Mouse (Mus musculus): ENCODE measurements around the gene Apbb1. TPM values are rescaled to one million over a fixed set of nuclear protein-coding genes. Genes with fewer than 3 reads are reported as not detected.

The Apbb1 gene
- total RNA-seq, 2 experiments from 2014 or later: 360 to 370 TPM

DNA sequence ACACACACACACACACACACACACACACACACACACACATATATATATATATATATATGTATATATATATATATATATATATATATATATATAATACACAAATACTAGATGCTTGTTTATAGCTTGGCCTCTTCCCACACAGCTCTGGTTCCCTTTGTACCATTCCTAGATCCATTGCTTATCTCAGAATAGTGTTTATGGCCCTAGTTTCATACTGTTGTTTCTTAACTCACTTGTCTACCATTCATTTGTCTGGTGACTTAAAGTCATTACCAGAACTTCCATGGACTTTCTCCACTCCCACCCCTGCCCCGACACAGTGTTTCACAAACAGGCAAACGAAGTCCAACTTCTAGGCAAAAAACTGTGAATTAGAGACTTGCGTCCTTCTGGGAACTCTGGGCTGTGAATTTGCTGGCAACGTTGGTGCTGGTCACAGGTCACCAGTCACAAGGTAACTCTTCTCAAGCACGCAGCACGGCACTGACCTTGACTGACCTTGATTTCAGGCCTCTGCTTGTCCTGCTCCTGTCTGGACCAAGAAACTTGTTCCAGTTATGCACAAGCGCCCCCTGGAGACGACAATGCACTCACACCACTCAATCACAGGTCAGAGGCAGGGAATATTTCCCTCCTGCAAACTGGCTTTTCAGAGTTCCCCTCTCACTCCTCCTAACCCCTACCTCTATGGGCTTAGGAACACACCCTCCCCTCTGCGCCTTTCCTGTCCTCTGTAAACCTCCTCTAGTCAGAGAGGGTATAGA, 21.6 kb upstream of the Apbb1 start:
- peak; percentile 85 for TF ChIP-seq CTCF (conservative IDR thresholded peaks at IDR 0.05)
- H3K4me3 ChIP-seq: no peak overlapping the region
- DNase-seq (ENCODE audit: low spot score in 2 of 2): peak; percentile 44 to 64
- H3K27ac ChIP-seq: no peak overlapping the region

DNA sequence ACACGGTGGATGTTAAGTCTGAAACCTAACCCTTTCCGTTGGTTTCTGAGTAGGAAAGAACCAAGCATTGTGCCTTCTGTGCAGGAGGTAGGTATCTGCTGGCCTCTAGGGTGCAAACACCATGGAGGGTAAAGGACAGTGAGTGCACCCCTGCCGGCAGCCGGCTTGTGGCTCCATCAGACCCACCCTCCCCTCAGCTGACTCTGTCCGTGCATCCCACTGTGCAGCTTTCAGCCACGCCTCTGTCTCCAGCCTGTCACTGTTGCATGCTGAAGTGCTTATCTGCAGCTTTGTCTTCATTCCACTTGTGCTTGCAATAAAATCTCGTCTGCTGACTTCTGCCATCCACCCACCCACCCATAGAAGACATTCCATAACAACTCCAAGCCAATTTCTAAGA, 8.6 kb upstream of the Apbb1 start:
- Histone ChIP-seq H3K4me3 (no peak overlapping the region), H3K27ac (no peak overlapping the region)
- DNase-seq (ENCODE audit: low spot score in 2 of 2): no peak
- no peak for TF ChIP-seq CTCF (conservative IDR thresholded peaks at IDR 0.05)

DNA sequence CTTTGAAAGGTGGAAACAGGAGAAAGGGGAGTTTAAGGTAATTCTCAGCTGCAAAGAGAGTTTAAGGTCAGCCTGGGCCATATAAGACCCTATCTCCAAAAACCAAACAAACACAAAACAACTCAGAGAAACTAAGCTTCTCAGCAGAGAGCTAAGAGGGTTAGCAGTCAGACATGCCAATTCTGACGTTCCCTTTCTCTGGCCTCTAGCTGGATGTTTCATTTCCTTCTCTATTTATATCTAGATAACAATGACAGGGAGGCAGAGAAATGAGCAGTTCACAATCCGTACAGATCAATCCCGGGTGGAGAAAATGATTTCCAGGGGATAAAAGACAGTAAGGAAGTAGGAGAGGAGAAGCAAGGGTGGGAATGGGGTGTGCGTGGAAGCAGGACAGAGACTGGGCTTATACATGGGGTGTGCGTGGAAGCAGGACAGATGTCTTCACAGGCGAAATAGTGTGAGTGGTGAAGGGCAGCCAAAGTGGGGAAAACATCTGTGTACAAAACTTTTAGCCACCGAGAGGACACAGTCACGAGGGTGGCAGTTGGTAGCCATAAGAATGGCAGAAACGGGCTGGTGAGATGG, 7.0 kb upstream of the Apbb1 start:
- no peak overlapping the region for H3K27ac ChIP-seq
- no peak for DNase-seq (ENCODE audit: low spot score in 2 of 2)
- no peak overlapping the region for H3K4me3 ChIP-seq
- TF ChIP-seq CTCF (conservative IDR thresholded peaks at IDR 0.05): no peak

DNA sequence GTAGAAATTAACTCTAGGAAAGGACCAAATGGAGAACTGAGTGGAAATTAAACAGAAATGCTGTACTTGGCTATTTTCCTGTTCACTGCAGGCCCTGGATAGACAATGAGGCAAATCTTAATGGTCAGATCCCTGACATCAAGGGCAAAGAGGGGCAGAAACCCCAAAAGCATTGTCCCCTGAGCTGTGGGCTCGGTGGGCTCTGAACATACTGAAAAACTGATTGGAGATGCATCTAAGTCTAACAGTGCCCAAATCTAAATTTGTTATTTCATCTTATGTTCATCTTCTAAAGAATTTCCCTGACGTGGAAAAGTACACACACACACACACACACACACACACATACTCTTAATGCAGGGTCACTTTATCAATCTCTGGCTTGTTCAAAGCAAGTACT, 506 bp upstream of the Apbb1 start:
- no peak for TF ChIP-seq CTCF (conservative IDR thresholded peaks at IDR 0.05)
- Histone ChIP-seq H3K4me3 (peak overlapping the region; percentile 94; the same call in 1 of the 2 replicates), H3K27ac (peak overlapping the region; percentile 95; the same call in 1 of the 2 replicates)
- no peak for DNase-seq (ENCODE audit: low spot score in 2 of 2)

DNA sequence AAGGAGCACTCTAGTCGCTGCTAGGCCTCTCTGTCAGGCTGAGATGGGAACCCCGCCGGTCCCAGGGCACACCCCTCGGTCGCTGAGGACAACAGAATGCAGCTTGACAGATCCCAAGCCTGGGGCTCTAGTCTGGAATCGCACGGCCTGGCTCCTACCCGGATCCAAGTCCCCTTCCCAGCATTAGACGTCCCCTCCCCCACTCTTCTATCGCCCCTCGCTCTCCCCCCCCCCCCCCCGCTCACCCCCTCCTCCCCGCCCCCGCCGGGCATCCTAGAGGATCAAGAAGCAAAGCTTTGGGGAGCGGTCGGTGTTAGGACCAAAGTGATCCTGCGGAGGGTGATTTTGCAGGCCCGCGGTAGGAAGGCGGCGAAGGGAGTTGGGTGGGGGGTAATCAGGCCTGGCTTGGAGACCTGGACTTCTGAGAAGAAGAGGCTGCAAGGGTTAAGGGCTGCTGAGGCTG, 795 bp downstream of the Apbb1 start:
- Histone ChIP-seq H3K4me3 (peak overlapping the region; percentile 94), H3K27ac (peak overlapping the region; percentile 95)
- no peak for DNase-seq (ENCODE audit: low spot score in 2 of 2)
- TF ChIP-seq CTCF (conservative IDR thresholded peaks at IDR 0.05): no peak

DNA sequence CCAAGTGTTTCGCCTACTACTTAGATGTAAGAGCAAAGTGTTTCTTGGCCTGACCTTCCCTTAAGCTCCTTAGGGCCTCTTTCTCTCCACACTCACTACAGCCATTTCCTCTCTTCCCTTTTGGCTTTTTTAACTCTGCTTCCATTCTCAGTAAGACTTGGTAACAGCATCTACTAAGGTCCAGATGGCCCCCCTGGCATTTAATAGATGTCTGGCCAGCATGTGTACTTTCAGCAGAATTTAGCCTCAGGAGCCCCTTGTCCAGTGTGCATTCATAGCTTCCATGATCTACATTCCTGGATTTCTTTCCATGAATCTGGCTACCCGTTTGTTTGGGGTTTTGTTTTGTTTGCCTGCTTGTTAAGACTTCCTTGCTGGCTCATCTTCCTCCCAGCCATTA, 3.0 kb downstream of the Apbb1 start:
- Histone ChIP-seq H3K27ac (0 out of 2 replicates have a peak overlapping the region, but pooled peaks have one; percentile 0), H3K4me3 (no peak overlapping the region; the same call in 1 of the 2 replicates)
- no peak for TF ChIP-seq CTCF (conservative IDR thresholded peaks at IDR 0.05)
- no peak for DNase-seq (ENCODE audit: low spot score in 2 of 2)

DNA sequence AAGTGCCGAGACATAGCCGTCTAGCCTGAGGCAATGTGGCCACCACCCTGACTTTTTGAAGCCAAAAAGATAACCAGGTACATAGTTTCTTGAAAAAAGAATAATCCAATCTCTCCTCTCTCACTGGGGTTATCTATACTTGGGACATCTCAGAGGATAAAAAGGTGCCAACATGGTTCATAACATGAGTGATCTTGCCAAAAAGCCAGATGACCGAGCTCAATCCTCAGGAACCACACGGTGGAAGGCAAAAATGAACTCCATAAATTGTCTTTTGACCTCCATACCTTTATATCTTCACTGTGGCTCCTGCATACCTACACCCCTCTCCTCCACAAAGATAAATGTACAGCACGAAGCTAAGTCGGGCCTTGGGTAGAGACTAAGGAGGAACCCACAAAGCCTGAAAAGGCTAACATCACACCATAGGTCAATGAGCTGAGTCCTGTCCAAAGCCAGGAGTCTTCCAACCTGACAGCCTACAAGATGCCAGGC, 4.0 kb downstream of the Apbb1 start:
- TF ChIP-seq CTCF (conservative IDR thresholded peaks at IDR 0.05): no peak
- DNase-seq (ENCODE audit: low spot score in 2 of 2): no peak
- no peak overlapping the region for H3K4me3 ChIP-seq
- peak overlapping the region; percentile 80 for H3K27ac ChIP-seq

DNA sequence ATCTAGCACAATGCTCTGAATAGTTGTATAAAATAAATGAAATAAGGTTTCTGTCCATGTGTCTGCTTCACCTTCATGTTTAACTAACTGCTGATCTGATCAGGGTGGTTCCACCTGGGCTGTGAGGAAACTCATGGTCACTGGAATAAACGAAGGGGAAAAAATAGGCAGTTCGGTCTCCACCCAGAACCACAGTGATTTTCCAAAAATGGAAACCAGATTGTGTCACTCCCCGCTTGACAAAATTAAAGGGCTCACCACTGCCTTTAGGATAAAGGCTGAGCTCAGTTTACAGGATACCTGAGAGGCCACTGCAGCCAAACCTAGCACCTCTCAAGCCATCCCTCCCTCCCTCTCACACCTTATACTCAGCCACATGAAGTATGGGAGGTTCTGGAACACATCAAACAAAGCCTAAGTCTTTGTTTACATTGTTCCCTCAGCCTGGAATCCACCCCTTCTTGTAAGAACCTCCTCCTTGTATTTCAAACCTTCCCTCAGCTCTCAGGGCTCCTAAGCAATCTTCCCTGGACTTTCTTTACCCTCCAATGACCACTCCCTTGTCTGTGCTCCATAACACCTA, 5.2 kb downstream of the Apbb1 start:
- peak overlapping the region; percentile 80 for H3K27ac ChIP-seq
- TF ChIP-seq CTCF (conservative IDR thresholded peaks at IDR 0.05): no peak
- no peak overlapping the region for H3K4me3 ChIP-seq
- DNase-seq (ENCODE audit: low spot score in 2 of 2): no peak

DNA sequence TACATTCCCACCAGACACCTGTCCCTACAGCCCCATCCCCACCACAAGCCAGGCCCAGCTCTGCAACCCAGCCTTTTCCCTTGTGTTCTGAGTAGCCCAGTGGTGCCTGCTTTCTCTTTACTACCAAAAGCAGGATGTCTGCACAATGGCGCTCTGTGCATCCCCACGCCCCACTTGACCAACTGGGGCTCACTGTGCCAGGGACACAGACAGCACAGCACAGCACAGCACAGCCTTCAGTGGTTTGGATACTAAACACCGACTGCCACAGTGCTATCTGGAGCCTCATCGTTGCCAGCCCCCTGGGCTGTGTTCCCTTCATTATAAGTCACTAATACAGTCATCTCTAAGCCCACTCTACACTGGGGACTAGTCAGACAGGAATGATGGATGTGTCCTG, 6.9 kb downstream of the Apbb1 start:
- TF ChIP-seq CTCF (conservative IDR thresholded peaks at IDR 0.05): no peak
- H3K27ac ChIP-seq: peak overlapping the region; percentile 80
- no peak for DNase-seq (ENCODE audit: low spot score in 2 of 2)
- no peak overlapping the region for H3K4me3 ChIP-seq

DNA sequence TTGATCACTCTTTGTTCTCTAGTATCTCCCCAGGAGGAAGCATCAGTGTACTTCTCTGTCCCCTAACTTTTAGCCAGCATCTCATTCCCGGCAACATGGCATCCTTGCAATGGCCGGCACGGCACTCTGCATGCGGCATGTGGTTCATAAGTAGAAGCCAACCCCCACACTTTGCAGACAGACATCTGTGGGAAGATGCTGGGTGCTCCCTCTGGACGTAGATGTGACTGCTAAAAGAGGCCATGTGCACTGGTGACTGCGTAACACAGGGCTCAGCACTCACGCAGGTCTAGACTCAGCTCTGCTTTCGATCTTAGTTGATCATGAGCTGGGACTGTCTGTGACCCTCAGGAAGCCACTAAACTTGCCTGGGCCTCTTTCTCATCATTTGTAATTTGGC, 8.5 kb downstream of the Apbb1 start:
- Histone ChIP-seq H3K27ac (peak overlapping the region; percentile 80; the same call in 1 of the 2 replicates), H3K4me3 (peak overlapping the region; percentile 22; the same call in 1 of the 2 replicates)
- DNase-seq (ENCODE audit: low spot score in 2 of 2): no peak
- no peak for TF ChIP-seq CTCF (conservative IDR thresholded peaks at IDR 0.05)

DNA sequence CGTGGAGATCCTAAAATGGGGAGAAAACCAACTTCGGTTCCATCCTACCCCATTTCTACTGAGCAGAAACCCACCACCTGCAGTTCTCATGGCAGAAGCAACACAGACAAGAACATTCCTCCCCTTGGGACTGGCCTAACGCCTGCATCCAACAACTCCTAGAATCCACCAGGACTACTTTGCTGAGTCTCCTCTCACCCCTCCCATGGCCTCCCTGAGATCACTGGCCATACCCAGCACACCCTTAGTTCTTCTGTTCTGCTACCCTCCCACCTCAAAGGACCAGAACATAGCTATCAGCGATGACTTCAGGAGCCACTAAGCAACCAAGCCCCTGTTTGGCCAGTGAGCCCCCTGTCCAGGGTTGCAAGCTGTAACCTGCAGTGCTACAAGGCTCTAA, 10.7 kb downstream of the Apbb1 start:
- TF ChIP-seq CTCF (conservative IDR thresholded peaks at IDR 0.05): no peak
- peak overlapping the region; percentile 43; the same call in 1 of the 2 replicates for H3K4me3 ChIP-seq
- peak overlapping the region; percentile 97 for H3K27ac ChIP-seq
- DNase-seq (ENCODE audit: low spot score in 2 of 2): no peak

DNA sequence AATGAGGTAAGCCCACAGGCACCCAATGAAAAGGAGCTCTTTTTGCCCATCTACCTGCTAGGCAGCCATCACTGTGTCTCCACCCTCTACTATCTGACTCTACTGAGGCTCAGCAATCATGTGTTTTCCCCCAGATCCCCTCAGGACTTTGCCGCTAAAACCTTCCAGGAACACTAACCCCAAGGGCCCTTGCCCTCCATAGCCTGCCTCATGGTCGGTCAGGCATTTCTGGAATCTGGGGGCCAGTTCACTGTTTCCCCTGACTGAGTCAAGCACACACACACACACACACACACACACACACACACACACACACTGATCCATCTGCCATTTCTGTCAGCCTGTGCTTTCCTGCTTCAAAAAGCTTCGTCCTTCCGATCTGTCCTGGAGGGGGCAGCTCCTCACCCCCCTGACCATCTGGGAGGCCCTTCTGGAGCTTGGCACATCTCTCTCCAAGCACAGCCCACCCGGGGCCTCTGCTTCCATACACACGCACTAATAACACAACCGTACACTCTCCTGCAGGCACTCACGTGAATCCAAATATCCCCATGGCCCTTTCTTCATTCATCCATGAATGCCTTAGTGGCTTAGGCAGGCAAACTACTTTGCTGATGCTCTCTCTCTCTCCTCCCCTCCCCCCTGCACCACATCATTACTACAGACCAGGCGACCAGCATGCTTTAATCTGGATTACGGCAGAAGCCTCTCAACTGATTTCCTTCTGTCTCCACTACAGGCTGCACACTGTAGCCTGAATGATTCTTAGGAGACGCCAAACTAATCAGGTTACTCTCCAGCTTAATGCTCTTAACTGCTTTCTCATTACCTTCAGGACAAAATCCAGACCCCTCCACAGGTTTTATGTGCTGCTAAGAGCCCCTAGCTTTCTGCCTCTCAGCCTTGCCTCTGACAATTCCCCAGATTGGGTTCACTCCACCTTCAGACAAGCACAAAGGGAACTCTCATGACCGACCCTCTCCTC, 11.6 kb downstream of the Apbb1 start:
- TF ChIP-seq CTCF (conservative IDR thresholded peaks at IDR 0.05): no peak
- no peak for DNase-seq (ENCODE audit: low spot score in 2 of 2)
- peak overlapping the region; percentile 97 for H3K27ac ChIP-seq
- H3K4me3 ChIP-seq: peak overlapping the region; percentile 50

Data from layer of hippocampus, adult 2 months (tissue).